Mouse (Mus musculus) kidney, embryonic 15.5 days (tissue): ENCODE measurements at regions not wholly inside any gene's neighbourhood (a gene's known extent, or its start where the extent isn't known, plus 50 kb on each side); places are given as distances from the start of the nearest gene placed in this dataset.

ENCODE experiments used
- ATAC-seq: fragments of 200-750 bp; cut with Nextera tagmentation; replicated peaks from 2 replicates; pipeline ENCODE4 v1.8.0; 2017; ENCODE audit warnings: moderate TSS enrichment; ENCODE audit not compliant: low FRiP score
- H3K27ac ChIP-seq: fragments of 300-500 bp; sonication (generic); 2 replicates; pipeline ENCODE4 v1.5.1; 2015; ENCODE audit warnings: mild to moderate bottlenecking, inconsistent platforms
- H3K27me3 ChIP-seq: fragments of 300-500 bp; sonication (generic); 2 replicates; pipeline ENCODE4 v1.6.1; 2015; ENCODE audit warnings: inconsistent platforms
- H3K36me3 ChIP-seq: fragments of 300-500 bp; sonication (generic); 2 replicates; pipeline ENCODE4 v1.6.1; 2015; ENCODE audit warnings: inconsistent platforms
- H3K4me1 ChIP-seq: fragments of 300-500 bp; sonication (generic); 2 replicates; pipeline ENCODE4 v1.6.1; 2015; ENCODE audit warnings: inconsistent platforms
- H3K4me2 ChIP-seq: fragments of 300-500 bp; sonication (generic); 2 replicates; pipeline ENCODE4 v1.6.1; 2015; ENCODE audit warnings: moderate library complexity, mild to moderate bottlenecking, inconsistent platforms
- H3K4me3 ChIP-seq: fragments of 300-500 bp; sonication (generic); replicated peaks from 2 replicates; pipeline ENCODE4 v1.5.1; 2015; ENCODE audit warnings: mild to moderate bottlenecking, inconsistent platforms
- H3K9ac ChIP-seq: fragments of 300-500 bp; sonication (generic); 2 replicates; pipeline ENCODE4 v1.6.1; 2015; ENCODE audit warnings: mild to moderate bottlenecking, inconsistent platforms
- H3K9me3 ChIP-seq: fragments of 300-500 bp; sonication (generic); replicated peaks from 2 replicates; pipeline ENCODE4 v1.6.1; 2016; ENCODE audit warnings: inconsistent platforms
- WGBS: fragments of 180-500 bp; shearing (Covaris S2); methylation state at CpG from one replicate; pipeline ENCODE4 v1.1.7; 2015; ENCODE audit warnings: mixed read lengths; 5-methylcytosine and 5-hydroxymethylcytosine counted together

DNA sequence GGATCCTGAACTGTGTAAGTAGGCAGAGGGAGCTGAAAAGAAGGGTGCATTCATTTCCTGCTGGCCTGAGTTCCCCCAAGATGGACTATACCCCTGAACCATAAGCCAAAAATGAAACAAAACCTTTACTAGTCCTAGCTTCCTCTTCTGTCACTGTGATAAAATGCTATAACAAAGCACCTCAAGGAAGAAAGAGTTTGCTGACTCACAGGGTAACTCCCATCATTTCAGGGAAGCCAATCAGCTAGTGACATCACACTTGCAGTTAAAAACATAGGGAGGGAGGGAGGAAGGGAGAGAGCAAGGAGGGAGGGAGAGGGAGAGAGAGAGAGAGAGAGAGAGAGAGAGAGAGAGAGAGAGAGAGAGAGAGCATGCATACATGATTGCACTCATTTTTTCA lies 484.5 kb upstream of the Kcnab2 start:
- H3K36me3 ChIP-seq, result no peaks in the 10 kb centered on the region
- H3K4me3 ChIP-seq, result no peak overlapping the region
- ATAC-seq, result no peak
- no peak overlapping the region for H3K9ac ChIP-seq
- no peaks in the 10 kb centered on the region for H3K9me3 ChIP-seq
- H3K4me2 ChIP-seq, result no peak overlapping the region
- H3K27ac ChIP-seq, result no peak overlapping the region
- H3K27me3 ChIP-seq, result no peaks in the 10 kb centered on the region; the same call in 1 of the 2 replicates
- H3K4me1 ChIP-seq, result peaks cover 5% of the 10 kb centered on the region; the same call in 1 of the 2 replicates

DNA sequence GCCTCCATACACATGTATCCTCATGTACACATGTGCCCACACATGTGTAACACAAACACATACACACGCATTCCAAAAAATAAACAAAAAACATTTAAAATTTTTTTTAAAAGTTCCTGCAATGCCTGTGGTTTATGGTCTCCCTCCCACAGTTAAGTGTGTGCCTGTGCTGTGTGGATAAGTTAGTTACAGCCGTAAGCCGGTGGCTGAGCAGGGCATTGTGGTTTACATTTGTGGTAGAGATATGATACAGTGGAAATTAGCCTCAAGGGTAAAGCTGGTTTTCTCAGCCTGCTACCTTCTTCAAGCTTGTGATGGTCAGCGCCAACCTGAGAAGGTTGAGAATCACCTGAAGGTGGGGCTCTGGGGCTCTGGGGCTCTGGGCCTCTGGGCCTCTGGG lies 484.0 kb upstream of the Kcnab2 start:
- Histone ChIP-seq H3K27ac (no peak overlapping the region), H3K9ac (no peak overlapping the region), H3K36me3 (no peaks in the 10 kb centered on the region), H3K4me2 (no peak overlapping the region), H3K4me3 (no peak overlapping the region), H3K9me3 (no peaks in the 10 kb centered on the region), H3K27me3 (no peaks in the 10 kb centered on the region; the same call in 1 of the 2 replicates), H3K4me1 (peaks cover 5% of the 10 kb centered on the region; the same call in 1 of the 2 replicates)
- 88% methylated on average over 4 of the region's 4 CpGs for WGBS
- no peak for ATAC-seq

DNA sequence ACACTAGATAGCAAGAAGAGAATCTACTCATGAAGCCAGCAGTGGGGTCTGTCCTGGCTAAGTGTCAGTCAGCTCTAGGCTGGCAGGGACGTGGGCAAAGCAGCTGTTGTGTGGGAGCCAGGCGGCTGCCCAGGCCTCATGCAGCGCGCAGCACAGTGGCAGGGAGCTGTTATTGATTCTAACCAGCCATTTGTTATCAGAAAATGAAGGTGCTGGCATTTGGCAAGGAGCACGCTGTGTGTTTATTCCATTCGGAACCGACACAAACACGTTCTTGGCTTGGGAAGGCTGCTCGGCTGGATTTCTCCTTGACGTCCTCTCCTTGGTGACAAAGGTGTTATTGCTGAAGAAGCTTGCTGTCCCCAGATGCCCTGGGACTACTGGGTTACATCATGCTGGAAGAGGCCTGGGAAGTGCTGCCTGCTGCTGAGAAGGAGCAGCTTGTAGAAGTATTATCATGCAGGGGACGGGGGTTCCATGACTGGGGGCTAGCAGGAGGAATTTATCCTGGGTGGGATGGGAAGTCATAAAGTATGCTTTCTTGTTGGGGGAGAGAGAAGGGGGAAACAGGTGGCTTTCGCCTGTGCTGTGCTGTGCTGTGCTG lies 482.1 kb upstream of the Kcnab2 start:
- H3K4me2 ChIP-seq, result no peak overlapping the region
- H3K36me3 ChIP-seq, result no peaks in the 10 kb centered on the region
- 71% methylated on average over 12 of the region's 12 CpGs for WGBS
- H3K4me1 ChIP-seq, result peaks cover 5% of the 10 kb centered on the region; the same call in 1 of the 2 replicates
- no peaks in the 10 kb centered on the region for H3K9me3 ChIP-seq
- no peak overlapping the region for H3K9ac ChIP-seq
- ATAC-seq, result no peak
- no peak overlapping the region for H3K4me3 ChIP-seq
- no peak overlapping the region for H3K27ac ChIP-seq
- H3K27me3 ChIP-seq, result no peaks in the 10 kb centered on the region

DNA sequence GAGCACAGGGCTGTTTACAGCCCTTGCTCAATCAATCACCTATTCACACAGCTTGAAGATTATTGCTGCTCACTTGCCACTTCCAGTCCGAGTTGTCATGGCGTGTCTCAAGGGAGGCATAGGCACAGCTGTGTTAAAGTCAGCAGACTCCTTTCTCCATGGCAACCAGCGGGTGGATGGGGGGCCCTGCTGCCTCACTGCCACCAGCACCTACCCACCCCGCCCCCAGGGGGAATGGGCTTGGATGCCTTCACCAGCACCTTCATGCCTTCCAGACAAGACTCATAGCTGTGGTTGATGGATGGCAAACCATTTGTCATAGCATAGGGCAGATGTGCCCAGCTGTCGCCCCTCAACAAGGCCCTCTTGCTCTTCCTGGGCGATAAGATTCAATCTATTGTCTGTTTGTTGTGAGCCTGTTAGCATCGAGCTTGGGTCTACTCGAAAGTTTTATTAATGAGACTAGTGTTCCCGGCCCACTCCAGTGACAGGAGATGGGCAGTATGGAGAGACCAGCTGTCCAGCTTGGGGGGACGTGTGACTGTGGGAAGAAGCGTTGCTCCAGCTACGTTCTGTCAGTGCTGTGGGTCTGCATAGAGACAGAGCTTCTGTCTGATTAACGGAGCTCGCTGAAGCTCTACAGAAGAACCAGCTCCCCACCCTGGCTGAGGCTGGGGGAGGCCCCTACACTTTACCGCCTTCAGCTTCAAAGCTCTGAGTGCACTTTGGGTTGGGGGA lies 475.7 kb upstream of the Kcnab2 start:
- no peak overlapping the region for H3K27ac ChIP-seq
- ATAC-seq, result no peak
- no peak overlapping the region for H3K4me2 ChIP-seq
- H3K4me3 ChIP-seq, result no peak overlapping the region
- H3K9me3 ChIP-seq, result no peaks in the 10 kb centered on the region
- 16% methylated on average over 15 of the region's 15 CpGs for WGBS
- peaks cover 6% of the 10 kb centered on the region; the same call in 1 of the 2 replicates for H3K27me3 ChIP-seq
- no peaks in the 10 kb centered on the region for H3K36me3 ChIP-seq
- no peak overlapping the region for H3K9ac ChIP-seq
- H3K4me1 ChIP-seq, result peaks cover 17% of the 10 kb centered on the region

DNA sequence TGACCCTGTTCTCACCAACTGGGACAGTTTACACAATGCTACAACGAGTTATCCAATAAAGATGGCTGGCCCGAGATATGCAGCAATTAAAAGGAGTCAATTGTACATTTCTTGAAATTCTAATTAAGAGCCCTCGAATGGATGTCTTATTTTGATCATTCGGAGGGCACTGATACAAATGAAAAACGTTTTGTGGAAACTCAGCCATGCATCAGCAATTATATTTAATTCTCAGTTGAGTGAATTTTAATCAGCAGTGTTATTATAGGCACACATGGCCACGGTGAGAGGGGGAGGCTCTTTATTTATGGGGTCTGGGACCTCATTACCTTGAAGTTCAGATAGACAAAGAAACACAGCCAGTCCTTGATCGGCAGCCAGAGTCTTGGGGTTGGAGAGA lies 471.3 kb upstream of the Kcnab2 start:
- Histone ChIP-seq H3K9me3 (no peaks in the 10 kb centered on the region), H3K36me3 (no peaks in the 10 kb centered on the region), H3K4me3 (no peak overlapping the region), H3K9ac (no peak overlapping the region), H3K4me1 (peaks cover 14% of the 10 kb centered on the region), H3K27me3 (peaks cover 6% of the 10 kb centered on the region; the same call in 1 of the 2 replicates), H3K4me2 (no peak overlapping the region), H3K27ac (no peak overlapping the region)
- ATAC-seq, result no peak
- WGBS, result 46% methylated on average over 7 of the region's 7 CpGs

GRCm38 (mm10) chr4:152941159-152941558 lies 463.5 kb upstream of the Kcnab2 start:
- no peaks in the 10 kb centered on the region for H3K4me1 ChIP-seq
- H3K9me3 ChIP-seq, result no peaks in the 10 kb centered on the region
- no peak overlapping the region for H3K9ac ChIP-seq
- H3K4me3 ChIP-seq, result no peak overlapping the region
- H3K27me3 ChIP-seq, result no peaks in the 10 kb centered on the region
- no peak overlapping the region for H3K27ac ChIP-seq
- WGBS, result 87% methylated on average over 8 of the region's 8 CpGs
- H3K4me2 ChIP-seq, result no peak overlapping the region
- ATAC-seq, result no peak
- no peaks in the 10 kb centered on the region for H3K36me3 ChIP-seq

GRCm38 (mm10) chr4:152936614-152937013 lies 458.9 kb upstream of the Kcnab2 start:
- no peak for ATAC-seq
- no peak overlapping the region for H3K4me2 ChIP-seq
- H3K9ac ChIP-seq, result no peak overlapping the region
- WGBS, result 65% methylated on average over 2 of the region's 2 CpGs
- no peaks in the 10 kb centered on the region for H3K9me3 ChIP-seq
- no peaks in the 10 kb centered on the region for H3K4me1 ChIP-seq
- H3K4me3 ChIP-seq, result no peak overlapping the region
- H3K36me3 ChIP-seq, result no peaks in the 10 kb centered on the region
- H3K27me3 ChIP-seq, result no peaks in the 10 kb centered on the region
- H3K27ac ChIP-seq, result no peak overlapping the region

DNA sequence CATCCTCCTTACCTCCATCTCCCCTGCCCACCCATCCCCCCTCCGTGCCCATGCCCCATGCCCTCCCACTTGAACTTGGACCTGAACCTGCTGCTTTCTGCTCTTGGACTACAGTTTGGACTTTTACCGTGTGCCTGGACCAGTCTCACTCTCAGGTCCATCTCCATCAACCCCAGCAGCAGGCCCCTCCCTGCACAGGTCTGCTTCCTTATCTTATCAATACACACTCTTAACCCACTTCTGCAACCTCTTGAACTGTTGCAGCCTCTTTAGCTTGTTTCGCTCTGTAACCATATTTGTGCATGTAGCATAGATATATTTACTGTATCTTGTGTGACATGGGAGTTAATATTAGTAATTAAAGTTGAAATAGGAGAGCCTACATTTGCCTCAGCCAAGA lies 457.8 kb upstream of the Kcnab2 start:
- H3K4me1 ChIP-seq, result 0 out of 2 replicates have a peak, but pooled peaks cover under 1% of the 10 kb centered on the region
- H3K4me3 ChIP-seq, result no peak overlapping the region
- no peak overlapping the region for H3K9ac ChIP-seq
- H3K27me3 ChIP-seq, result no peaks in the 10 kb centered on the region
- no peak overlapping the region for H3K4me2 ChIP-seq
- no peaks in the 10 kb centered on the region for H3K9me3 ChIP-seq
- no peaks in the 10 kb centered on the region for H3K36me3 ChIP-seq
- no peak overlapping the region for H3K27ac ChIP-seq
- WGBS, result 89% methylated on average over 3 of the region's 3 CpGs
- no peak for ATAC-seq

- 46% methylated on average over 5 of the region's 5 CpGs for WGBS
- Histone ChIP-seq H3K27ac (no peak overlapping the region), H3K4me1 (peaks cover 14% of the 10 kb centered on the region), H3K4me2 (no peak overlapping the region), H3K4me3 (no peak overlapping the region), H3K27me3 (no peaks in the 10 kb centered on the region), H3K9ac (no peak overlapping the region), H3K9me3 (no peaks in the 10 kb centered on the region; the same call in 1 of the 2 replicates), H3K36me3 (no peaks in the 10 kb centered on the region)
- ATAC-seq, result no peak
Observed at GRCm38 (mm10) chr4:152928422-152928985, 450.8 kb upstream of the Kcnab2 start.

DNA sequence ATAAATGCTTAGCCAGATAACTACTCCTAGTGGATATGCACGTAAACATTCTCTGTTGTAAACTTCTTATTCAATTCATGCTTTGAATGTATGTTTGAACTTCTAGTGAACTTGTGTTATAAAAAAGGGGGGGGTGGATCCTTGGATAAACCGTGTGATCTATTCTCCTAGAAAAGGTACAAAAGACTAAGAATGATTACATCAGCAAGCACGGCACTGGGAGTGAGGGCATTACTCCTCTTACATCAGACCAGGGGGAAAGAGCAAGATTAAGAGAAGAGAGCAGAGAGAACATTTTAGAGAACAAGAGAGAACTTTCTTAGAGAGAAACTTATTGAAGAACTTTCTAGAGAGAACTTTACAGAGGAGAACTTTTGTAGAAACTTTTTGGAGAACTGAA lies 442.6 kb upstream of the Kcnab2 start:
- Histone ChIP-seq H3K9me3 (no peaks in the 10 kb centered on the region), H3K27me3 (no peaks in the 10 kb centered on the region), H3K4me3 (no peak overlapping the region), H3K27ac (no peak overlapping the region), H3K4me1 (peaks cover 4% of the 10 kb centered on the region; the same call in 1 of the 2 replicates), H3K4me2 (no peak overlapping the region), H3K36me3 (no peaks in the 10 kb centered on the region), H3K9ac (no peak overlapping the region)
- no peak for ATAC-seq
- WGBS, result 73% methylated on average over 3 of the region's 3 CpGs

DNA sequence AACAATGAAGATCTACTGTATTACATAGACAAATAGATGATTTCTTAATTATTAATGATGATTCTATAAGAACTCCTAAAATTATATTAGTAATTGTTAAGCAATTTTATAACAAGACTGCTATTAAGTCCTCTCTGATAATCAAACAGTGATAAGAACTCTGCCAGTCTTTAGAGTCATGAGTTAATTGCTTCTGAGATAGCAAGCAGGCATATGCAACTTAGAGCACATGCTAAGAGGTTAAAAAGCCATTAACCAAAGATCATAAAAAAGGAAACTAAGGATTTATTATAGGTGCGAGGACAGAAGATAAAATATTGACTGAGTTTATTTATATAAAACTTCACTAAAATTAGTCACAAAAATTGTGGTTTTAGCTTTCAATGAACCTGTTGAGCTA lies 442.2 kb upstream of the Kcnab2 start:
- H3K9ac ChIP-seq, result no peak overlapping the region
- no peak for ATAC-seq
- H3K36me3 ChIP-seq, result no peaks in the 10 kb centered on the region
- 54% methylated on average over 1 of the region's 1 CpGs for WGBS
- no peak overlapping the region for H3K27ac ChIP-seq
- H3K9me3 ChIP-seq, result no peaks in the 10 kb centered on the region
- H3K4me2 ChIP-seq, result no peak overlapping the region
- H3K27me3 ChIP-seq, result no peaks in the 10 kb centered on the region
- peaks cover 4% of the 10 kb centered on the region; the same call in 1 of the 2 replicates for H3K4me1 ChIP-seq
- H3K4me3 ChIP-seq, result no peak overlapping the region

GRCm38 (mm10) chr4:152916576-152916975 lies 438.9 kb upstream of the Kcnab2 start:
- H3K4me3 ChIP-seq, result no peak overlapping the region
- no peaks in the 10 kb centered on the region for H3K36me3 ChIP-seq
- no peak overlapping the region for H3K4me2 ChIP-seq
- peaks cover 7% of the 10 kb centered on the region; the same call in 1 of the 2 replicates for H3K4me1 ChIP-seq
- H3K27ac ChIP-seq, result no peak overlapping the region
- no peaks in the 10 kb centered on the region for H3K9me3 ChIP-seq
- no peaks in the 10 kb centered on the region for H3K27me3 ChIP-seq
- 17% methylated on average over 7 of the region's 7 CpGs for WGBS
- no peak for ATAC-seq
- no peak overlapping the region for H3K9ac ChIP-seq
